Mouse (Mus musculus) layer of hippocampus, adult 8-10 months (tissue): Measurements from ENCODE around the gene Gm15517. TPM values are rescaled to one million over a fixed set of nuclear protein-coding genes. Genes with fewer than 3 reads are reported as not detected.
"Not testable (repeated sequence)": the region's sequence is repeated elsewhere in the genome, so short reads cannot be mapped to it uniquely, and the experiment has no call there.

Source experiments
- DNase-seq, 2 experiments: peaks; one replicate each; pipeline ENCODE4 v3.0.0; 2022; ENCODE audit warnings: low spot score in 2 of 2
- total RNA-seq, 4 experiments: library from RNA; stranded (reverse); gene quantifications; 2 replicates each; pipeline ENCODE4 v1.2.4; 2022

The Gm15517 gene
- total RNA-seq, 4 experiments from 2014 or later: not detected

GRCm38 (mm10) chr7:44269397-44269796 is 8.2 kb downstream of the Gm15517 start:
- no peak for DNase-seq

- DNase-seq: no peak
These were observed 10.1 kb downstream of the Gm15517 start for GRCm38 (mm10) chr7:44271309-44271708.

GRCm38 (mm10) chr7:44272546-44272945 is 11.3 kb downstream of the Gm15517 start:
- no peak for DNase-seq

- DNase-seq: no peak
These were observed 12.2 kb downstream of the Gm15517 start for GRCm38 (mm10) chr7:44273446-44273845.

GRCm38 (mm10) chr7:44274096-44274495 is 12.8 kb downstream of the Gm15517 start:
- no peak for DNase-seq

- DNase-seq: no peak
These were observed 14.3 kb downstream of the Gm15517 start for GRCm38 (mm10) chr7:44275546-44275945.

- DNase-seq: no peak
These were observed 15.4 kb downstream of the Gm15517 start for GRCm38 (mm10) chr7:44276461-44277249.

GRCm38 (mm10) chr7:44277250-44277622 is 16.0 kb downstream of the Gm15517 start:
- DNase-seq: peak in 1 of 2 experiments; percentile 78

GRCm38 (mm10) chr7:44280959-44281358 is 19.7 kb downstream of the Gm15517 start:
- DNase-seq: no peak

GRCm38 (mm10) chr7:44281586-44281985 is 20.3 kb downstream of the Gm15517 start:
- DNase-seq: no peak

GRCm38 (mm10) chr7:44287760-44288159 is 26.5 kb downstream of the Gm15517 start:
- no peak for DNase-seq

- no peak for DNase-seq
These were observed 29.7 kb downstream of the Gm15517 start for GRCm38 (mm10) chr7:44290986-44291385.

- DNase-seq: no peak
These were observed 30.2 kb downstream of the Gm15517 start for GRCm38 (mm10) chr7:44291418-44291817.

- DNase-seq: not testable (repeated sequence)
These were observed 36.3 kb downstream of the Gm15517 start for GRCm38 (mm10) chr7:44297501-44297900.

GRCm38 (mm10) chr7:44303346-44304340 is 42.4 kb downstream of the Gm15517 start:
- DNase-seq: no peak

GRCm38 (mm10) chr7:44304463-44304774 is 43.2 kb downstream of the Gm15517 start:
- no peak for DNase-seq

- peak; percentile 97 to 98 for DNase-seq
These were observed 43.8 kb downstream of the Gm15517 start for GRCm38 (mm10) chr7:44304775-44305641.

GRCm38 (mm10) chr7:44305686-44306085 is 44.4 kb downstream of the Gm15517 start:
- DNase-seq: no peak

GRCm38 (mm10) chr7:44306516-44307240 is 45.4 kb downstream of the Gm15517 start, which contains the start of gene Clec11a:
Gene Clec11a (minus strand): TSS chr7:44306902.
- DNase-seq: no peak

GRCm38 (mm10) chr7:44307261-44308020 is 46.2 kb downstream of the Gm15517 start:
- DNase-seq: no peak
